Mouse (Mus musculus) megakaryocyte, embryonic 14.5 days (primary cell): Measurements from ENCODE around the gene Itgb5. TPM values are rescaled to one million over a fixed set of nuclear protein-coding genes. Genes with fewer than 3 reads are reported as not detected.
A peak's percentile ranks its signal among the peaks of the same experiment; 100 is the strongest.

ENCODE experiments used
- H3K27me3 ChIP-seq: replicated peaks from 2 replicates; pipeline ENCODE3; 2012; ENCODE audit warnings: inconsistent platforms
- H3K36me3 ChIP-seq: replicated peaks from 2 replicates; pipeline ENCODE3; 2012; ENCODE audit warnings: low read length, inconsistent platforms, mixed read lengths
- H3K4me1 ChIP-seq: 2 replicates; pipeline ENCODE4 v1.6.1; 2012; ENCODE audit warnings: inconsistent platforms
- H3K4me3 ChIP-seq: replicated peaks from 2 replicates; pipeline ENCODE3; 2012; ENCODE audit warnings: moderate library complexity, mild to moderate bottlenecking, inconsistent platforms
- H3K9me3 ChIP-seq: 2 replicates; pipeline ENCODE4 v1.6.1; 2012; ENCODE audit warnings: inconsistent platforms
- FLI1 ChIP-seq: IDR thresholded peaks from 2 replicates; pipeline ENCODE4 v1.6.1; 2012; ENCODE audit warnings: low read length, inconsistent platforms, mixed read lengths
- GATA1 ChIP-seq: IDR thresholded peaks from 3 replicates; pipeline ENCODE4 v1.6.1; 2012; ENCODE audit warnings: mixed read lengths, low read length, inconsistent platforms, borderline replicate concordance
- polyA plus RNA-seq: library from polyadenylated mRNA; stranded (reverse); fragments of >175 nt; gene quantifications from 2 replicates; pipeline ENCODE4 v1.2.3, GENCODE M21; 2012; ENCODE audit warnings: low replicate concordance; ENCODE audit not compliant: insufficient read depth

Itgb5 gene
- polyA plus RNA-seq, 1 experiment, result 13.0 TPM

- peaks cover 54% of the 10 kb centered on the region for H3K27me3 ChIP-seq
- no peak overlapping the region for H3K4me3 ChIP-seq
- peaks cover 48% of the 10 kb centered on the region for H3K4me1 ChIP-seq
- TF ChIP-seq GATA1 (no peak), FLI1 (no peak)
- no peaks in the 10 kb centered on the region for H3K9me3 ChIP-seq
- H3K36me3 ChIP-seq, result no peaks in the 10 kb centered on the region
These were observed 66.2 kb downstream of the Itgb5 start for GRCm38 (mm10) chr16:33895690-33896089.

GRCm38 (mm10) chr16:33896801-33897200 is 67.3 kb downstream of the Itgb5 start:
- Histone ChIP-seq H3K27me3 (peaks cover 51% of the 10 kb centered on the region), H3K36me3 (no peaks in the 10 kb centered on the region), H3K4me1 (peaks cover 42% of the 10 kb centered on the region), H3K9me3 (no peaks in the 10 kb centered on the region), H3K4me3 (no peak overlapping the region)
- no peak for TF ChIP-seq FLI1
- no peak for TF ChIP-seq GATA1

GRCm38 (mm10) chr16:33903664-33904441 is 74.4 kb downstream of the Itgb5 start:
- Histone ChIP-seq H3K36me3 (no peaks in the 10 kb centered on the region), H3K27me3 (peaks cover 72% of the 10 kb centered on the region), H3K9me3 (peaks cover 3% of the 10 kb centered on the region; the same call in 1 of the 2 replicates), H3K4me3 (no peak overlapping the region), H3K4me1 (peaks cover 9% of the 10 kb centered on the region; the same call in 1 of the 2 replicates)
- TF ChIP-seq FLI1, result no peak
- TF ChIP-seq GATA1, result no peak

- Histone ChIP-seq H3K36me3 (no peaks in the 10 kb centered on the region), H3K27me3 (peaks cover 65% of the 10 kb centered on the region), H3K9me3 (peaks cover 3% of the 10 kb centered on the region; the same call in 1 of the 2 replicates), H3K4me3 (no peak overlapping the region), H3K4me1 (peaks cover 9% of the 10 kb centered on the region; the same call in 1 of the 2 replicates)
- no peak for TF ChIP-seq FLI1
- no peak for TF ChIP-seq GATA1
These were observed 75.1 kb downstream of the Itgb5 start for GRCm38 (mm10) chr16:33904553-33904952.

- no peak overlapping the region for H3K4me3 ChIP-seq
- peaks cover 58% of the 10 kb centered on the region for H3K27me3 ChIP-seq
- no peak for TF ChIP-seq GATA1
- TF ChIP-seq FLI1, result no peak
- no peaks in the 10 kb centered on the region for H3K36me3 ChIP-seq
- H3K4me1 ChIP-seq, result no peaks in the 10 kb centered on the region
- H3K9me3 ChIP-seq, result peaks cover 3% of the 10 kb centered on the region; the same call in 1 of the 2 replicates
These were observed 78.8 kb downstream of the Itgb5 start for GRCm38 (mm10) chr16:33908239-33908638.

GRCm38 (mm10) chr16:33914997-33915396 is 85.5 kb downstream of the Itgb5 start:
- Histone ChIP-seq H3K9me3 (peaks cover 9% of the 10 kb centered on the region), H3K36me3 (peaks cover 2% of the 10 kb centered on the region), H3K27me3 (peaks cover 81% of the 10 kb centered on the region), H3K4me1 (peaks cover 14% of the 10 kb centered on the region; the same call in 1 of the 2 replicates), H3K4me3 (no peak overlapping the region)
- TF ChIP-seq FLI1 (no peak), GATA1 (no peak)

GRCm38 (mm10) chr16:33916473-33917251 is 87.2 kb downstream of the Itgb5 start:
- H3K36me3 ChIP-seq, result peaks cover 4% of the 10 kb centered on the region
- peaks cover 9% of the 10 kb centered on the region for H3K9me3 ChIP-seq
- peaks cover 30% of the 10 kb centered on the region for H3K4me1 ChIP-seq
- TF ChIP-seq GATA1 (no peak), FLI1 (no peak)
- H3K27me3 ChIP-seq, result peaks cover 87% of the 10 kb centered on the region
- H3K4me3 ChIP-seq, result no peak overlapping the region

GRCm38 (mm10) chr16:33917390-33917789 is 87.9 kb downstream of the Itgb5 start:
- TF ChIP-seq GATA1, result no peak
- no peak for TF ChIP-seq FLI1
- Histone ChIP-seq H3K4me3 (no peak overlapping the region), H3K36me3 (peaks cover 4% of the 10 kb centered on the region), H3K9me3 (peaks cover 9% of the 10 kb centered on the region), H3K4me1 (peaks cover 38% of the 10 kb centered on the region), H3K27me3 (peaks cover 90% of the 10 kb centered on the region)

GRCm38 (mm10) chr16:33917926-33918325 is 88.5 kb downstream of the Itgb5 start:
- Histone ChIP-seq H3K4me1 (peaks cover 43% of the 10 kb centered on the region), H3K36me3 (peaks cover 4% of the 10 kb centered on the region), H3K27me3 (peaks cover 89% of the 10 kb centered on the region), H3K9me3 (peaks cover 9% of the 10 kb centered on the region), H3K4me3 (no peak overlapping the region)
- TF ChIP-seq GATA1 (no peak), FLI1 (no peak)

- Histone ChIP-seq H3K4me1 (peaks cover 49% of the 10 kb centered on the region), H3K4me3 (peak overlapping the region; percentile 60), H3K27me3 (peaks cover 86% of the 10 kb centered on the region), H3K9me3 (peaks cover 10% of the 10 kb centered on the region), H3K36me3 (peaks cover 4% of the 10 kb centered on the region)
- TF ChIP-seq GATA1 (no peak), FLI1 (no peak)
These were observed 92.0 kb downstream of the Itgb5 start for GRCm38 (mm10) chr16:33921514-33921913.
